Mouse (Mus musculus) retina, adult 2 months (tissue): ENCODE results near the gene Obox3.
"Not testable (repeated sequence)": the region's sequence is repeated elsewhere in the genome, so short reads cannot be mapped to it uniquely, and the experiment has no call there.

Source experiments
- DNase-seq: peaks from one replicate; pipeline ENCODE4 v3.0.0-alpha.2; 2012; ENCODE audit warnings: low read depth, low spot score

Gene Obox3

DNA sequence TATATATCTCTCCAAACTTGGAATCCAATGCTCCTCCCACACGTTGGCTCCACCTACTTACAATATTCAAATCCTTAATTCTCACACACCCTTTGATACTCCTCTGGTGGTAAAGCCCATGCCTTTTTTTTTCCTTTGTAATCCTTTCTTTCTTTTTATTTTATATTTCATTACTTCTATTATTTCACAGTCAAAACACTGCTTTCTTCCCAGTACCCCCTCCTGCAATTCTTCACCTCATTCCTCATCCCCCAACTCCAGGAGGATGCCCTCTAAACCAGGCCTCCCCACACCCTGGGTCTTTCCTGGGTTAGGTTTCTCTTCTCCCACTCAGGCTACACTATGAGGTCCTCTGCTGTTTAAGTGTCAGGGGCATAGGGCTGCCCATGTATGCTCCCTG lies at the start of gene Obox3:
Gene Obox3 (minus strand): TSS at position 101 of the 400 bp plus-strand sequence.
- DNase-seq, result not testable (repeated sequence)

DNA sequence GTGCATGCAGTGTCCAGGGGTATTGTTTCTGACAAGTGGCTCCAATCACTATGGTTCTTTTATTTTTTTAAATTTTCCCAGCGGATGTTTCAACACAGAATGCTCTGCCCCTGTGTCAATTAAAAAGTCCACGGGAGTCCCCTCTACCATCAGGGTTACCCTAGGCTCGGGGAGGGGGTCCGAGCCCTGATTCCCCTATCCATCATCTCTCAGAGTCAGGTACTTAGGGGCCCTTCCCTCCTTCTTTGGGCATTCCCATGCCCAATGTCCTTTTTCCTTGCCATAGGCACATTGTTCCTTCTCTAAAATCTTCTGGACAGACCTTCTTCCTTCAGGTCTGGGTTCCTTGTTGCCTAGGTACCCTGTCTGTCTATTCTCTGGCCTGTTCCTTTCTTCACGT lies 130.3 kb downstream of the Obox3 start:
- DNase-seq, result not testable (repeated sequence)
